Mouse (Mus musculus): ENCODE measurements at regions not wholly inside any gene's neighbourhood (a gene's known extent, or its start where the extent isn't known, plus 50 kb on each side); places are given as distances from the start of the nearest gene placed in this dataset.

- TF ChIP-seq POLR2A (IDR thresholded peaks at IDR 0.05; ENCODE audit: insufficient read depth, low read depth, low read length) (no peak), CTCF (IDR thresholded peaks at IDR 0.05) (no peak), EP300 (IDR thresholded peaks at IDR 0.05; ENCODE audit: insufficient read depth, low read depth, low read length) (no peak)
These were observed 69.6 kb upstream of the Tdrd3 start for GRCm38 (mm10) chr14:87346812-87347211.

Data from heart, adult 2 months (tissue).